Mouse (Mus musculus): ENCODE data around the gene Pde6h.

DNA sequence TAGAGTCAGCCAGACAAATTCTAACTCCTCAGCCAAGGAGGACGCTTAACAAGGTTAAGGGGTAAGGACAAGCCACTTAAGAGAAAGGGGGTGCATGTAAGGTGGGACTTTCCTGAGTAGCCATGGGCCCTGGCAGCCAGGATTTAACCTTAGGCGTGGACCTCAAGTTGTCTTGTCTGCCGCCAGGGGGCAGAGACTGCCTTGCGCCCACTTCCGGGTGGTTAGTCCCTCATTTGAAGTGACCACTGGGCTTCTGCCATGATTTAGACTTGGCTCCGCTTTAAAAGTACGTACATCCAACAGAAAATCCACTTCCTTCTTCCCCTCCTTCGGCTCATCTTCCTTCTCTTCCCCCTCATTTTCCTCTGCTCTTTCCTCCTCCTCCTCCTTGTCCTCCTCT lies 71.9 kb downstream of the Pde6h start:
- TF ChIP-seq POLR2A (IDR thresholded peaks at IDR 0.05; ENCODE audit: borderline replicate concordance, control insufficient read depth, low read depth, low read length) (no peak), CTCF (IDR thresholded peaks at IDR 0.05; ENCODE audit: control insufficient read depth, insufficient read depth, low read length) (peak; percentile 29; the same call in 1 of the 2 replicates)

Data from bone marrow, adult 2 months (tissue).